Mouse (Mus musculus): ENCODE data around the gene Qtrt1.

Gene Qtrt1

DNA sequence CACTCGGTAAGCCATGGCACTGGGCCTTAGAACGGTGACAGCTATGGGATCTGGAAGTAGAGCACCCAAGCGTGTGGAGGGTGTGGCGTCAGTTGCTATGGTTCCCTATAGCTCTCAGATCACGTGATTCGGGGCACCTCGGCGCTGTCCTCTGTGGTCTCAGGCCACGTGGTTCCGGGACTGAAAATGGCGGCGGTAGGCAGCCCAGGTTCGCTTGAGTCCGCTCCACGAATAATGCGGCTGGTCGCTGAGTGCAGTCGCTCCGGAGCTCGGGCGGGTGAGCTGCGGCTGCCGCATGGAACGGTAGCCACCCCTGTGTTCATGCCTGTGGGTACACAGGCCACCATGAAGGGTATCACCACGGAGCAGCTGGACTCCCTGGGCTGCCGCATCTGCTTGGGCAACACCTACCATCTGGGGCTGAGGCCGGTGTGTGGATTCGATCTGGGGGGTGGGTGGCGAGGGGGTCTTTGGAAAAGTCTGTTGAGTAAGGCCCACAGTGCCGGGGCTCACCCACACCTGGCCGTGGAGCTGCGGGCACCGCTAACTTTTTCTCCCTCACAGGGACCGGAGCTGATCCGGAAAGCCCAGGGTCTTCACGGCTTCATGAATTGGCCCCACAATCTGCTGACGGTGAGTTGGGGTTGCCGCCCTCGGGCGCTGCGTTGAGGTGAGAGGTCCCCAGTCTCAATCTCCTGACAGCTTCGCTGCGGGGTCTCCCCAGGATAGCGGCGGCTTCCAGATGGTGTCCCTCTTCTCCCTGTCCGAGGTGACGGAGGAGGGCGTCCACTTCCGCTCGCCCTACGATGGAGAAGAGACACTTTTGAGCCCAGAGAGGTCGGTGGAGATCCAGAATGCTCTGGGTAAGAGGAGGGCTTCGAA lies at the start of gene Qtrt1:
Gene Qtrt1 (plus strand): TSS at position 169 of the 882 bp plus-strand sequence.
- peak; percentile 71 to 73 for DNase-seq (ENCODE audit: low spot score in 2 of 2)

- peak in 1 of 2 experiments; percentile 53 for DNase-seq (ENCODE audit: low spot score in 2 of 2)
Measured at GRCm38 (mm10) chr9:21366541-21367220, 45.0 kb upstream of the Qtrt1 start.

GRCm38 (mm10) chr9:21367357-21368111 lies 44.1 kb upstream of the Qtrt1 start, which contains the start of gene Ilf3:
Ilf3 (plus strand) TSS chr9:21367871.
- DNase-seq (ENCODE audit: low spot score in 2 of 2) = peak; percentile 99 to 100

- DNase-seq (ENCODE audit: low spot score in 2 of 2) = peak; percentile 40 to 70
Measured at GRCm38 (mm10) chr9:21368131-21368584, 43.5 kb upstream of the Qtrt1 start.

DNA sequence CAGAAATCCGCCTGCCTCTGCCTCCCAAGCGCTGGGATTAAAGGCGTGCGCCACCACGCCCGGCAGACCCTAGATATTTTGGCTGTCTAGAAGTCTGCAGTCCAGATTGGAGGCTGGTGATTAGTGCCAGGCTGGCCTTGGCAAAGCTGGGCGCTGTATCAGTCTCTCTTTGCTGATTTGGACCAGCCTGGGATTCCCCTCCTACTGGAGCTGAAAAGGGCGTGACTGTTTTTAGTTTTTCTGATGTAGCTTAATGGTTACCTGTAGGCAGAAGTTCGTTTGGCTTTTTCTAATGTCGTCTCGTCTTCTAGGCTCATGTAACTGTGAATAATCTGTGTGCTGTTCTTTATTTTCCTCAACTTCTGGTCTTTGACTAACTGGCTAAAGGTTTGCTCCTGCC lies 42.6 kb upstream of the Qtrt1 start:
- no peak for DNase-seq (ENCODE audit: low spot score in 2 of 2)

DNA sequence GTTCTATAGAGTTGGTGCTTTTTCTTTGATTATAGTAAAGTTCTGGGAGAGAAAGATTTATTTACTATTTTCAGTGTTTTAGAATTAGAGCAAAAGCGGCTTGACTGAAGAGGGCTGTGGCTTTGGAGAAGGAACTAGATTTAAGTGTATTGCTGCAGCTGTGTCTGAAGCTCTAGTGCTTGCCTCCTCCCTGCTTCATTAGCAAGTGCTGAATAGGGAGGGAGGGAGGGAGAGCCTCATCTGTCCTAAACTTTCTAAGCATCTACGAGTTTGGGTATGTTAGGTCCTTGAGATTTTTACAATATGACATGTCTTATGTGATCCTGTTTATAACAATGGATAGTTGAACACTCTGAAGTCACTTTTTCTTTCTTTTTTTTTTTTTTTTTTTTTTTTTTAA lies 40.8 kb upstream of the Qtrt1 start:
- no peak for DNase-seq (ENCODE audit: low spot score in 2 of 2)

- DNase-seq (ENCODE audit: low spot score in 2 of 2) = no peak
Measured at GRCm38 (mm10) chr9:21372508-21372907, 39.1 kb upstream of the Qtrt1 start.

- DNase-seq (ENCODE audit: low spot score in 2 of 2) = no peak
Measured at GRCm38 (mm10) chr9:21379195-21379594, 32.4 kb upstream of the Qtrt1 start.

DNA sequence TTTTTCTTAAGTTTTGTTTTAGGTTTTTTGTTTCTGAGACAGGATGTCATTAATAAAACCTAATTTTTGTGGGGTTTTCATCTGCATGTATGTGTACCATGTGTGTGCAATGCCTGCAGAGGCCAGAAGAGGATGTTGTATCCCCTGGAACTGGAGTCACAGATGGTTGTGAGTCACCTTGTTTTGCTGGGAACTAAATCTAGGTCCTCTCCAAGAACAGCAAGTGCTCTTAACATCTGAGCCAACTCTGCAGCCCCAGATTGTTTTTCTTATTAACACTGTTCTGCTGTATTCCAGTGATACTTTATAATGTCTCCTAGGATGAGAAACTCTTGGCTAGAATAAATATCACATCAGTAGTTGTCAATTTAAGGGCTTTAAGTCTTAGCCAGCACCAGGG lies 30.8 kb upstream of the Qtrt1 start:
- no peak for DNase-seq (ENCODE audit: low spot score in 2 of 2)

- no peak for DNase-seq (ENCODE audit: low spot score in 2 of 2)
Measured at GRCm38 (mm10) chr9:21383966-21384365, 27.7 kb upstream of the Qtrt1 start.

DNA sequence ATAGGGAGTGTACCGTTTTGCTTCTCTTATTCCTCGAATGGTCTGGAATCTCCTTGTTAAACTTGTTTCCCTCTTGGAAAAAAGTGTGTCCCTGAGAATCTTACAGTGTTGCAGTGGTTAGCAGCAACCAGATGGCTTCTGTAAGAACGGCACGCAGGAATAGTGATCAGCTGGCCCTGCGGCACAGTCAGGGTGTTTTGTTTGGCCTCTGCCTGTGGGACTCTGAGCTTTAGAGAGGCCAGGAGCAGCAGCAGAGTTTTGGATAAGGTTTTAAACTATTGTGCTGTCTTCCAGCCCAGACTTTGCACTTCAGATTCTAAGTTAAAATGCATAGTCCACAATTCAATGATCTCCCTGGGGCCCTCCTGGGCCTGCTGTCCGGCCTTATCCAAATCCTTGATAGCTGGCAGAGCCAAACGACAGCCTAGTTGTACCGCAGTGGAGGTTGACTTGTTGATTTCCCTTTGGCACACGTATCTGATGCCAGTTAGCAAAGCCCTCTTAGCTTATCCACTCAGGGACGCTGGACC lies 18.9 kb upstream of the Qtrt1 start:
- DNase-seq (ENCODE audit: low spot score in 2 of 2) = no peak

DNA sequence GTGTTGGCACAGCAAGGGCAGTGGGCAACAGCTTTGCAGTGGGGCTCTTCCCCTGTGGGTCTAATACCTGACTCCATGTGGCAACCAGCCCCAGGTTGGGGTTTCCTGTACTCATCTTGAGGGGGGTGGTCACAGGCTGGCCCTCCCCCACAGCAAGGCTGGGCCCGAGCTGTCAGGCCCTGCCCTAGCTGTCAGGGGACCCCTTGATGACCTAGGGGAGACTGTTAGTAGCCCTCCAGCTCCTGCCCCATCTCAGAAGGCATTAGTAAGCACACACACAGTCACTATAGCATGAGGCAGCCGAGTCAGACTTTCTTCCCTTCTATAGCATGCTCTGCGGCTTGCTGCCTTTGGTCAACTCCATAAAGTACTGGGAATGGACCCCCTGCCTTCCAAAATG lies 15.9 kb upstream of the Qtrt1 start:
- DNase-seq (ENCODE audit: low spot score in 2 of 2) = no peak

- DNase-seq (ENCODE audit: low spot score in 2 of 2) = no peak
Measured at GRCm38 (mm10) chr9:21397170-21397569, 14.5 kb upstream of the Qtrt1 start.

- DNase-seq (ENCODE audit: low spot score in 2 of 2) = no peak
Measured at GRCm38 (mm10) chr9:21401042-21401441, 10.6 kb upstream of the Qtrt1 start.

GRCm38 (mm10) chr9:21402764-21403253 lies 8.8 kb upstream of the Qtrt1 start:
- DNase-seq (ENCODE audit: low spot score in 2 of 2) = no peak

DNA sequence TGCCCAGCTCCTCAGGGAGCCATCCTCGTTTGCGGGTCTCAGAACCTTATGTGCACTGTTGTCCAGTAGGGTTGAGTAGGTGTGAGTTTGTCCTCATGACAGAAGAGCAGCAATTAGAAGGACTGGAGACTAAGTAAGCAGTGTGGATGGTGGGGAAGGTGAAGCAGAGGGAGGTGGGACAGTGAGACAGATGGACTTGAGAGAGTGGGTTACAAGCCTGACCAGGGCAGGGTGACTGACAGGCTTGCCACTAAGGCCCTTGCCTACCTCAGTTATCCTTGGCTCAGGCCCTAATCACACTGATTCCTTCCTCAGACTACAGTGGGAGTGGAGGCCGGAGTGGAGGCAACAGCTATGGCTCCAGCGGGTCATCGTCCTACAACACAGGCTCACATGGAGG lies 7.9 kb upstream of the Qtrt1 start:
- DNase-seq (ENCODE audit: low spot score in 2 of 2) = no peak

GRCm38 (mm10) chr9:21405525-21405924 lies 6.1 kb upstream of the Qtrt1 start:
- no peak for DNase-seq (ENCODE audit: low spot score in 2 of 2)

GRCm38 (mm10) chr9:21407951-21408350 lies 3.7 kb upstream of the Qtrt1 start:
- DNase-seq (ENCODE audit: low spot score in 2 of 2) = no peak

- DNase-seq (ENCODE audit: low spot score in 2 of 2) = no peak
Measured at GRCm38 (mm10) chr9:21408624-21409023, 3.0 kb upstream of the Qtrt1 start.

DNA sequence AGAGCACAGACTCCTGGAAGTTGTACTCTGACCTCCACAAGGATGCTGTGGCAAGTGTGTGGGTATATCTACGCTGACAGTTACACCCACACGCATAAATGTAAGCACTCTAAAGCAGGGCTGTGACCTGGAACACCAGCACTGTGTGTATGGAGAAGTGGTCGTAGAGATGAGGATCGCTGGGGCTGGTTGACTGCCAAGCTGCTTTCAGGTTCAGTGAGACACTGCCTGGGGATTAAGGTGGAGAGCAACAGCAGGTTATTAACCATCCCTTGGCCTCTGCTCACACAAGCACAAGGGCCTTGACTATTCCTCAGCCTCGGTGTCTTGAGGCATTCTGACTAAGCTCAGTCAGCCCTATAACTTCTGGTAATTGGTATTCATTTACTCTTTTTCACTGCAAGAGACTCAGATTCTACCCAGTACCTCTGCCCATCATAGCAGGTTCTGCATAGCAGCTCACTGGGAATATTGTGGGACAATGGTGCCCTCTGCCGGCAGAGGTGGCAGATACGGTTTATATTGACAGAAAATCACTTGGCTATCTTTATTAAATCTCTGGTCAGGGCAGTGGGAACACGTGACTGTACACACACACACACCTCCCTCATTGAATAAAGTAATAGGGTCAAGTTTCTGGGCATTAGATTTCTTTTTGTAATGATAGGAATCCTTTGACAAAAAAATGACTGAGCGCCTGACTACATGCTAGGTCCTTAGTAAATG lies 1.9 kb upstream of the Qtrt1 start:
- peak; percentile 63 to 72 for DNase-seq (ENCODE audit: low spot score in 2 of 2)

DNA sequence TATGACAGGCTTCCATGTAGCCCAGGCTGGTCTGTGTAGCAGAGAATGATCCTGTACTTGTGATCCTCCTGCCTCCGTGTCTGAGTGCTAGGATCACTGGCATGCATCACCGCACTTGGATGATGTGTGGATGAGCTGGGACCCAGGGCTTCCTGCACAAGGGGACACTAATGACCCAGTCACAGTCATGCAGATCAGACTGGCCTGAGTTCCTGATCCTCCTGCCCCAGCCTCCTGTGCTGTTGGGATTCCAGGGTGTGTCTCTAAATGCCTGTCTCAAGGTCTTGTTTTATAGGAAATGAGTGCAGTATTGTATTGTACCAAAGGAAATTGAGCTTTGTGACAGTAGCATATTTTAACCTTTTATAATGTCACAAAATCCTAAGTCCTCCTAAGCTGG lies 6.2 kb downstream of the Qtrt1 start:
- no peak for DNase-seq (ENCODE audit: low spot score in 2 of 2)

Measured in urinary bladder, adult 18-20 months (tissue).